Mouse (Mus musculus) small intestine, adult 10 weeks (tissue): ENCODE data around the gene Psmb2. TPM values are rescaled to one million over a fixed set of nuclear protein-coding genes. Genes with fewer than 3 reads are reported as not detected.

Experiments
- polyA plus RNA-seq: library from polyadenylated mRNA; stranded (reverse); fragments of 350-450 nt; fragmentation: Illumina TruSeq; extraction: RNeasy Lipid Tissue Mini Kit (QIAGEN cat#74804); gene quantifications from one replicate; pipeline ENCODE4 v1.2.3, GENCODE M21; 2014; ENCODE audit warnings: low replicate concordance

The Psmb2 gene
- polyA plus RNA-seq, result 63.6 TPM

DNA sequence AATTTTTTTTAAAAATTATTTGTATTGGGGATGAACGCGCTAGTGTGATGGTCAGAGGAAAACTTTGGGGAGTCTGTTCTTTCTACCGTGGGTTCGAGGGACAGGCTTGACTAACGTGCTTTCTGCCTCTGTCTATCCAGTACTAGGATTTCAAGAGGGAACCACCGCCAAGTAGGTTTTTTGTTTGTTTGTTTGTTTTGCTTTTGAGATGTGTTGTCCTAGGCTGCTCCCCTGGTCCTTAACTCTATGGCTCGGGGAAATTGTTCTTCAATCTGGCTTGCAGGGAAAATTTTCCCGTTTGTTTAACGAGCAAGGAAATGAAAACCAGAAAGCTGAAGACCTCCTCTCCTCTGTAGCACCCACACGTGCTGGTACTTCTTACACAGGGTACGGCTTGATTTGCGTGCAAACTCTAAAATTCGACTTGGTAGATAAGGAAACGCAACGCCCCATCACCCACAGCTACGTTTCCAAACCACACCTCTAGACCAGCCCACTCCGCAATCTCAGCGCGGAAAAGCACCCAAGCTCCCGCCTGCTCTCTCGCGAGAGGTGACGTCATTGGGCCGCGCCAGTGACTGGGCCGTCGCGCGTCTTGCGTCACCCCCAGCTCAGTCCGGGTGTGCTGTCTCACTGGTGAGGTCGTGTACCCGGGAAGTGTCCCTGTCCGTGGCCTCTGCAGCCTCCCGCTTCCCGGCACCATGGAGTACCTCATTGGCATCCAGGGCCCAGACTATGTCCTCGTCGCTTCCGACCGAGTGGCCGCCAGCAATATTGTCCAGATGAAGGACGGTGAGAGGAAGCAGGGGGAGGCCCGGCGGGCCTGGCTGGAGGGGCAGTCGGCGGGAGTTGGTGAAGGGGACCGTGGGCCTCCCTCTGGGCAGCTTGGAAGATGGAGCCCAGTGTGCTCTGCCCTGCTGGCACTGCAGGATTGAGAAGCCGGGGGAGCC lies at the start of gene Psmb2:
Gene Psmb2, plus strand, starts transcription at position 577 of the 950 bp plus-strand sequence.

DNA sequence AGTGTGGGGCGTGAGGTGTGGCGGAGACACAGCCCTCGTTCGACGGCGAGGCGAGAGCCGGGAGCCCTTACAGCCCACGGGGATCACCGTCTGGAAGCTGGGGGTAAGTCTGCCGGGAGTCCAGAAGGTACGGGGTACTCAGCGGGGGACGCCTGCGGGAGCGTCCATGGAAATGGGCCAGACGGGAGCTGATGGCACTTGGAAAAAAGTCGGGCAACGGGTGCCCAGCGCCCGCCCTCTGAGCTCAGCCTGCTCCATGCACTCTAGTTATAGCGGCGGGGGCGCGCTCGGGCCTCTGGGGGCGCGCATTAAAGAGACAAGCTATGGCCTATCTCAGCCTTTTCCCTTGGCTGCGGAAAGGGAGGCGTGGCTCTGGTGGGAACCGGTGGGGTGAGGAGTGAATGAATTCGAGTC lies 58.6 kb downstream of the Psmb2 start, which contains the start of gene Tfap2e:
Gene Tfap2e, minus strand, starts transcription at position 240 of the 414 bp plus-strand sequence.

DNA sequence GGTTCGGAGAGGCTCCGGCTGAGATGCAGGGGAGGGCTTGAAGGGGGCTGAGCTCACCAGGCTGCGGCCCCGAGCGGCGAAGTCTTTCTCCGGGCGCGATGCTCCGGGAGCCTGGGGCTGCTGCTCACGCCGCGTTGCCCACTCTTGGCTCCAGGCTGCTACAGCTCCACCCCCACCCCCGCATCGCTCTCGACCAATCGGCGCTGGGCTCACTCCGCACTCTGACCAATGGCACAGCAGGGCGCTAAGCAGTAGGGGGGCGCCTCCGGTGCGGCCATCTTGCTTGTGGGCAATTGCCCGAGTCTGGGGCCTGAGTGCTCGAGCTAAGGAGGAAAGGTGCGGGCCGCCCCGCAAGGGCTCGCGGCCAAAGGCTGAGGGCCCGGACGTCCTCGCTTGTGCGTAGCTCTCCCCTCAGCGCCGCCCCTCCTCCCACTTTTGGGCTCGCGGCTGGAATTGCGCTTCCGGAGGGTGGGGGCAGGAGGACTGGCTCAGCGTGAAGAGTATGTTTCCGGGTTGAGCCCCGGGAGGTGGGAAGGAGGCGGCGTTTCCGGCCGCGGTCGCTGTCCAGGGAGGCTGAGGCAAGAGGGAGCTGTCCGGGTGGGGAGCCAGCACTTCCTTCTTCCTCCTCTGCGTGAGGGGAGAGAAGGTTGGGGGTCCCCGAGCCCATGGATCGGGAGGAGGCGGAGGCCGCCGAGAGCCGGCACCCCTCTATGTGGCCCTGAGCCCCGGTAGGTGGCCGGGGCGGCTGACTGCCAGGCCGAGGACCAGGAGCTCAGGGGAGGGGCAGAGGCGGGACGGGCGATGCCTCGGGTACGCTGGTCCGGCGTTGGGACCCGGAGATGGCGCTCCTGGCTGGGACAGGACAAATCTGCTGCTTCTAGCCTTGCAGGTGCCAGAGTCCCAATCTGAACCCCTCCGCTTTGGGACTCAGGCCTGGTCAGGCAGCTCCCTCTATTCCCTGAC lies 76.1 kb downstream of the Psmb2 start, which contains the start of the genes Ncdn and AU040320:
Gene Ncdn, minus strand, starts transcription at position 171 of the 963 bp plus-strand sequence.
Gene AU040320, plus strand, starts transcription at position 277 of the 963 bp plus-strand sequence.

Other genes starting within 250 kb of the Psmb2 start
- 8.4 TPM for gene Ago3, start 248.1 kb upstream of the Psmb2 start, polyA plus RNA-seq
- gene Ago1, start 209.0 kb upstream of the Psmb2 start, polyA plus RNA-seq, result 7.9 TPM
- gene Ago4, start 144.2 kb upstream of the Psmb2 start, polyA plus RNA-seq, result 3.9 TPM
- 3.3 TPM for gene Clspn, start 120.7 kb upstream of the Psmb2 start, polyA plus RNA-seq
- gene 5730409E04Rik, start 67.8 kb upstream of the Psmb2 start, polyA plus RNA-seq, result 1.2 TPM
- gene Tfap2e, start 58.6 kb downstream of the Psmb2 start, polyA plus RNA-seq, result not detected
- 0.11 TPM for gene Ncdn, start 75.8 kb downstream of the Psmb2 start, polyA plus RNA-seq
- gene AU040320, start 75.9 kb downstream of the Psmb2 start, polyA plus RNA-seq, result 8.5 TPM